ENCODE assay signal across 24 mouse cellular contexts in genomic region chr11:68263100-68263499, GRCm38 (mm10).
"Had no signal": no experiment of that assay in that cellular context is flagged by ENCODE, and none has a peak within 500 bp of the region (broad histone marks: within the 10 kb centered on the region; RNA-seq: fewer than 3 reads in every experiment).

No protein-coding gene starts in this region.

- H3K36me3 ChIP-seq: kidney, embryonic 15.5 days; limb, embryonic 12.5 days; limb, embryonic 15.5 days; neural tube, embryonic 15.5 days; stomach, embryonic 15.5 days had no signal

- ATAC-seq: liver, postnatal 0 days; lung, postnatal 0 days had no signal

- H3K9me3 ChIP-seq: kidney, embryonic 15.5 days; limb, embryonic 12.5 days; limb, embryonic 15.5 days; midbrain, embryonic 10.5 days; neural tube, embryonic 12.5 days; neural tube, embryonic 15.5 days; stomach, embryonic 15.5 days had no signal

- DNase-seq: kidney, adult 8-10 months; kidney, postnatal 10 days; kidney, postnatal 36 days; layer of hippocampus, postnatal 36 days; left cerebral cortex, postnatal 4 days; liver, postnatal 0 days; lung, embryonic 14.5 days; midbrain, embryonic 14.5 days; right cerebral cortex, postnatal 25 days; spleen, adult 18-20 months; thymus, adult 18-20 months; thymus, postnatal 36 days had no signal

- H3K4me2 ChIP-seq: kidney, embryonic 15.5 days; limb, embryonic 12.5 days; limb, embryonic 15.5 days; liver, embryonic 11.5 days; lung, embryonic 14.5 days; neural tube, embryonic 12.5 days; neural tube, embryonic 15.5 days; stomach, embryonic 15.5 days had no signal

- H3K27ac ChIP-seq: kidney, embryonic 15.5 days; left cerebral cortex, adult 2 months; limb, embryonic 12.5 days; limb, embryonic 15.5 days; liver, embryonic 14.5 days; macrophage; midbrain, embryonic 10.5 days; neural tube, embryonic 12.5 days; neural tube, embryonic 15.5 days; stomach, embryonic 15.5 days had no signal

- H3K27me3 ChIP-seq: kidney, embryonic 15.5 days; limb, embryonic 12.5 days; limb, embryonic 15.5 days; neural tube, embryonic 12.5 days; neural tube, embryonic 15.5 days; stomach, embryonic 15.5 days had no signal

- H3K9ac ChIP-seq: kidney, embryonic 15.5 days; limb, embryonic 12.5 days; limb, embryonic 15.5 days; liver, embryonic 14.5 days; liver, postnatal 0 days; lung, embryonic 14.5 days; neural tube, embryonic 12.5 days; neural tube, embryonic 15.5 days; stomach, embryonic 15.5 days had no signal

- H3K4me3 ChIP-seq: kidney, embryonic 15.5 days; left cerebral cortex, adult 2 months; limb, embryonic 12.5 days; limb, embryonic 15.5 days; midbrain, embryonic 10.5 days; neural tube, embryonic 12.5 days; neural tube, embryonic 15.5 days; stomach, embryonic 15.5 days had no signal

- H3K4me1 ChIP-seq: neural tube, embryonic 15.5 days had no signal
